Mouse (Mus musculus) layer of hippocampus, adult 8-10 months (tissue): ENCODE measurements at regions not wholly inside any gene's neighbourhood (a gene's known extent, or its start where the extent isn't known, plus 50 kb on each side); places are given as distances from the start of the nearest gene placed in this dataset.

Source experiments
- DNase-seq, 2 experiments: peaks; one replicate each; pipeline ENCODE4 v3.0.0; 2022; ENCODE audit warnings: low spot score in 2 of 2

DNA sequence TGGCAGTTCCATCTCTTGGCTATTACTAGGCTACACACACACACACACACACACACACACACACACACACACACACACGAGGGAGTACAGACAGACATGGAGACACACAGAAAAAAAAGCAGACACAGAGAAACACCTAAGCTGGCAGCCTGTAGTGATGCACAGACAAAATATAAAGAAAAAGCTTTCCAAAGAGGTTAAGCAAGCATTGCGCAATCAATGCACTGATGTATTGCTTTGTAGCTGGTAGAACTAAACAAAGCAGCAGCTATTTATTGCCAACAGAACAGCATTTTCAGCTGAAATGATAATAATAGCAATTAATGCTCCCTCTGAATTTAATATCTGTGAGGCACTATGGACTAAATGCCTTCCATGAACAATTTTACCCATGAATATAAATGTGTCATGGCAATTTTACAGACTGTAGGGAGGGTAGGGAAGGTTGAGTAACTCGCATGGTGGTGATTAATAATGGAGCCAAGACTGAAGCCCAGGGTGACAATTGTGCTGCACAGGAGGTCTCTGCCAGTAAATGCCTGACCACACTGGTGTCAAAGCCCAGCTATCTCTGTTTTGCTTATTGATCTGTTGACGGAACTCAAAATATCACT is 271.7 kb downstream of the Gm11361 start:
- DNase-seq: no peak

DNA sequence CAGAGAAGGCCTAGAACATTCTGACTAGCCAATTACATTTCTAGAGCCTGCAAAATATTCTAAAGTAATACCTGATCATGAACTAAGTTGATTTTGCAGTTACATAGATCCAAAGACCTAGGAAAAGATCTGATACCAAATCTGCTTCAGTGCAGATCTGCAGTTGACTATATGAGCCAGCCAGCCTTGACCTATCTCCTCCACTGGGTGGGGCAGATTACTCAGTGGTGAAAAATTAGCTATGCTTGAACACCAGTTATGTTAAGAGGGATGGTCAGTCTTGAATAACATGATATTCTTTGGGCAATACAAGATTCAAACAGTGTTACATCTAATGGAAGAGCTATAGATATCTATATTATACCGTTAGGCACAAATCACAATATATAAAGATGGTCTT is 269.0 kb downstream of the Gm11361 start:
- DNase-seq: no peak

- no peak for DNase-seq
These were observed 267.1 kb downstream of the Gm11361 start for GRCm38 (mm10) chr13:28524411-28524810.

GRCm38 (mm10) chr13:28520127-28520482 is 262.8 kb downstream of the Gm11361 start:
- DNase-seq: no peak

DNA sequence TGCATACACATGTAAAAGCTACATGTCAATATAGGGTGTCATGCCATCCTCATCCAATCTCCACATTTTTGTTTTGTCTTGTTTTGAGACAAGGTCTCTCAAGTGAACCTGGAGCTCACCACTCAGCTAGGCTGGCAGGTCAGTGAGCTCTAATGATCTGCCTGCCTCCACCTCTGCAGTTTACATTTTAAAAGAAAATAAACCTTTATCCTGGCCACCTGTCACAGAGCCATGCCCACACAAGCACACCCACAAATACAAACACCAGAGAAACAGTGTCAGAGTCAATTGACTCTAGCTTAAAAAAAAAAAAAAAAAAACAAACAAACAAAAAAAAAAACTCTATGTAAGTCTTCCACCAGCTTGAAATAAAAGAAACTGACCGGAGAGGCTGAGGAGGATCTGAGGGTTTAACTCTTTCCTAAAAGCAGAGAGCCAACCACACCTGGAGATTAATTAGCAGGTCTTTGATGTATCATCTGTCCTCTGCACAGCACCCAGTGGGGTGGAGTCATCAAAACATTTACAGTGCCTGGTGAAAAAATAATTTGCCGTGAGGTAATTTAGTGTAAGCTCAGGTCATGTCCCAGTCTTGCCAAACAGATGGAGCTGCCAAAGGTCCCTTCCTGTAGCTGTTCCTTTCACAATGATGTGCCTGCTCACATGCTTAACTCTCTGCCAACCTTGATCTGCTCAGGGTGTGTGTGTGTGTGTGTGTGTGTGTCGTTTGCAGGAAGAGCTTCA is 262.2 kb downstream of the Gm11361 start:
- no peak for DNase-seq

GRCm38 (mm10) chr13:28517161-28517560 is 259.8 kb downstream of the Gm11361 start:
- DNase-seq: no peak

GRCm38 (mm10) chr13:28516636-28517035 is 259.3 kb downstream of the Gm11361 start:
- no peak for DNase-seq

DNA sequence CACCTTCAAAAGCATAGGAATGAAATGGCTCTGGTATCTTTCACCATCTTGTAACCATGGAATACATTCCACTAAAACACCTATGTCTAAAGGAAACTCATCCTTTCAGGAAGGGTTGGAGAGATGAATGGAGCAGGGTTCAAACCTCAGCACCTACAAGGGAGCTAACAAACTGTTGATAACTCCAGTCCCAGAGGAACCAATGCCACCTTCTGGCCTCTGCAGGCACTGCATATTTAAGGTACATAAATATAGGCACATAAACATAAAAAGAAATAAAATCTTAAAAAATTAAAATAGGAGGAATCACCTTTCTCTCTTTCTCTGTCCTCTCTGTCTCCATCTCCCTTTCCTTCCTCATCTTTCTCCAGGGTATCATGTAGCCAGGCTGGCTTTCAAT is 256.9 kb downstream of the Gm11361 start:
- no peak for DNase-seq

DNA sequence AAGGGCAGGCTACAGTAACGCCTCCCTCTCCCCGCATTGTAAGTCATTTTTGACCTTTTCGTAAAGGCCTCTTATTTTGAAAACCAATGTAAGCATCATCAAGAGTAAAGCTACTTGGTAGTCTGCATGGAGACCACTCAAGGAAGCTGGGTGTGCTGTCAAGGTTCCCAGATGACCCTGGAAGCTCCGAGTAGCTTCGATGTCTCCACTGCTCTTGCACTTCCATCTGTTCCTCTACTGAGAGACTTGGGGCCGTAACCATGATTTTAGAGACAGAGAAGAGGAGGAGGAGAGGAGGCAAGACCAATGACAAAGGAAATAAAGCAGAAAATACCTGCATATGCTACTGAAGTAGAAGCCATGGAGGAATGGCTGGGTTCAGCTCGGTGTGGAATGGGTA is 256.0 kb downstream of the Gm11361 start:
- no peak for DNase-seq

DNA sequence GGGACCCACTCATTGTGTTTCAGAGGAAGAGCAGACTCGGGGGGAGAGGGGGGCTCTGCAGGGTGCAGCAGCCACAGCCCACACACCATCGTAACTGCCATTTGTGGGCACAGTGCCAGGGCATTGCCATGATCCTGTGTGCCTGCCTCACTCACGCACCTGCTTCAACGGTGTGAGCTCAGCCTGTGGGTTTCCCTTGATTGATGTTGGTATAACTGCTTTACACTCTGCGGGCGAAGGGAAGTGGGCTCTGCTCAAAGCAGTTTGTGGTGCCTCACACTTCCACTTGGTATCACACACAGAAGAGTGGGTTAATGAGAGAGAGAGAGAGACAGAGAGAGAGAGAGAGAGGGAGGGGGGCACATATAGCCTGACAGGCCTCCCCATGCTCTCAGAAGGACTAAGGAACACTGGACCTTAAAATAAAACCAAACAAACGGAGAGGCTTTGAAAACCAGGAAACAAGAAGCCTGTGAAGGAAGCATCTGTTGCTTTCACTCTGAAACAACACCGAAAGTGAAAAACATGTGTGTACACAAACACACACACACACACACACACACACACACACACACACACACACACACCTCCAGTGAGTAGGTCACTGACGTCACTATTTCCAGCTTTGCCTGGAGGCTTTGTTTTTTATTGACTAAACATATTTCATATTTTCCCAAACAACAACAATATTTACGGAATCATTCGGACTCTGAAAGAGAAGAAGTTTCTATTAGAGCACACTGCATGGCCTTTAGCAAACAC is 255.4 kb downstream of the Gm11361 start:
- DNase-seq: no peak

GRCm38 (mm10) chr13:28508184-28508583 is 250.9 kb downstream of the Gm11361 start:
- no peak for DNase-seq

- DNase-seq: no peak
These were observed 250.5 kb downstream of the Gm11361 start for GRCm38 (mm10) chr13:28507783-28508182.

GRCm38 (mm10) chr13:28504340-28504739 is 247.0 kb downstream of the Gm11361 start:
- DNase-seq: no peak

- no peak for DNase-seq
These were observed 244.8 kb downstream of the Gm11361 start for GRCm38 (mm10) chr13:28502171-28502570.

DNA sequence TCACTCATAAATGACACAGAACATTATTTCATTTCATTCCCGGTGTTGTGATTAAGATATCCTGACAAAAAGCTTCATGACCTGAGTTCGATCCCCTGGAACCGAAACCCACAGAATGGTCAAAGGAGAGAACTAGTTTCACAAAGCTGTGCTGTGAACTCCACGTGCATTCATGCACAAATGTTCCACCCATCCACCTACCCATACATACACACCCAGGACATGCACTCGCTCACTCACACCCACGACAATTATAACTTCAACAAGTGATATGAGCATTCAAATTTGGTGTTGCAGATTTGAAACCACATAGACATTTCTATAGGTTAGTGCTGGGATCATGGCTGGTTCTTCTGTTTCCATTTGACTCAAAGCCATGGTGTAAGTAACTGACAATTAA is 243.4 kb downstream of the Gm11361 start:
- DNase-seq: no peak

- no peak for DNase-seq
These were observed 240.2 kb downstream of the Gm11361 start for GRCm38 (mm10) chr13:28497483-28497882.

DNA sequence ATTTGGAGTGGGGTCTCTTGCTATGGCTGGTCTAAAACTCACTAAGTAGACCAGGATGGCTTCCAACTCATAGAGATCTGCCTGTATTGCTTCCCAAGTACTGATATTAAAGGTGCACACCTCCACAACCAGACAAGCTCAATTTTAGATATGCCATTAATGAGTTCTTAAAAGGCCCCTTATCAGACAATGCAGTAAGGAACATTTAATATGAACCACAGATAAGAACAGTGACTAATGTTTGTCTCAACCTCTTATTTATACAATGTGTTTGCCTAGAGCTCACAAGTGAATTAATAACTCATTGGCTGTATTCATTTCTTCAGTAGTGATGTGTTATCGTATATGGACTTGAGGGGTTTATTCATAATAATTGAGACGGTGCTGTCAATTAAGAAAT is 234.7 kb downstream of the Gm11361 start:
- DNase-seq: no peak

DNA sequence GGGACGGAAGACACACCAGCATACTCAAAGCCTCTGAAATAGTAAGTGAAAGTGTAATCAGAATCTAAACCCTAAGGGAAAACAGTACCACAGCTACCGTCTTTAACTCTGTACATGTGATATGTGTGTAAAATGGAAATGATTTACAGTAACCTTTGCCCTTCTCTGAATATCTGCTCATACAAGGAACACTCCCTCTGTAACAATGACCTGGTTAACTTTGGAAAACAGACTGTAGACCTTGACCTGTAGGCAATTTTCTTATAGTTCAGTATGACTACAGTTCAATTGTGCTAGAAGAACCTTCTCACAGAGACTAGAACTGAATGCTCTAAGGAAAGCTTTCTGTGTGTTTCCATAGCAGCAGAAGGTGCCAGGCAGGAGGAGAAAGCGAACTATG is 226.4 kb downstream of the Gm11361 start:
- no peak for DNase-seq

- no peak for DNase-seq
These were observed 224.1 kb downstream of the Gm11361 start for GRCm38 (mm10) chr13:28481224-28481965.

GRCm38 (mm10) chr13:28466151-28466550 is 208.8 kb downstream of the Gm11361 start:
- DNase-seq: no peak

DNA sequence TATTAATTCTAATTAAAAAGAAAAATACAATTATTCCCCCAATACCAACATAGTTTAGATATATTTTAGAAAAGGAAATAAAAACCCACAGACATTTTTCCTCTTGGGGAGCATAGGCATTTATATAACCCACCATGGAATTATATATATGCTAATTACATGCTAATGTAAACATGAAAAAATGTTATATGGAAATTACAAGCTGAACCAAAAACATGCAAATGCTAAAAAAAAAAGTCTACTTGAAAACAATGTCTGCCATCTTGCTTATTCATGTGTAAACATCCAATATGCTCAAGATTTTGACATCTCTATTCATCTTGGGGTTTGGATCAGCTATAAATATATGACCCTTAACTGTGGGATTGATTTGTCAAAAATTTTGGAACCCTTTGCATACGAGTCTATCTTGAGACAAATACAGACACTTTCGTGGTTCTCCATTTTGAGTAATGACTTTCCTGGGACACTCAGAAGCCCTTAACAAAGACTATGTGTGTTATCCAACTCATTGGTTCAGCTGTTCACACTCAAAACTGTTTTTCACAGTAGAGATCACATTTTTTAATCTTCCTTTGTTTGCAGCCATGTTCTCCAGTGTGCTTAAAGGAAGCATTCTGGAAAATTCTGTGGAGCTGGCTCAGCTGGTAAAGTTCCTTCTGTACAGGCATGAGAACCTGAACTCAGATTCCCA is 208.0 kb downstream of the Gm11361 start:
- DNase-seq: no peak
